Mouse (Mus musculus): ENCODE measurements around the gene Cmah.

Gene Cmah

DNA sequence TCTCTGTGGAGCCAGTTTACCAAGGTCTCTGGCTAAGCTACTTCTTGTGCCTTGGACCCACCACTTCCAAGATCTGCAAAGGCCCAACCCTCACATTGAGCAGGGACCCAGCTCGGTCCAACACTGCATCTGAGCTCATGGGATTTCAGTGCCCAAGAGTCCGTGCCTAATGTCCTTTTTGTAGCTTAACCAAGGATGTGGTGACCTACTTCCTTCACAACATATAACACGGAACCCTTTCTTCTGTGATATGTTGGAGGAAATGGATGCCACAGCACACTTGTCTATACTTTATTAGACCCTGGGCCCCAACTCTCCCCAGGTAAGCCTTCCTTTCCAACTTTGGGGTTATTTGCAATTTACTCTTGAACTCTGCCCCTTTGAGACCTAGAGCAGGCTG, 186.5 kb downstream of the Cmah start:
- DNase-seq (ENCODE audit: extremely low read depth, low read depth), result no peak

DNA sequence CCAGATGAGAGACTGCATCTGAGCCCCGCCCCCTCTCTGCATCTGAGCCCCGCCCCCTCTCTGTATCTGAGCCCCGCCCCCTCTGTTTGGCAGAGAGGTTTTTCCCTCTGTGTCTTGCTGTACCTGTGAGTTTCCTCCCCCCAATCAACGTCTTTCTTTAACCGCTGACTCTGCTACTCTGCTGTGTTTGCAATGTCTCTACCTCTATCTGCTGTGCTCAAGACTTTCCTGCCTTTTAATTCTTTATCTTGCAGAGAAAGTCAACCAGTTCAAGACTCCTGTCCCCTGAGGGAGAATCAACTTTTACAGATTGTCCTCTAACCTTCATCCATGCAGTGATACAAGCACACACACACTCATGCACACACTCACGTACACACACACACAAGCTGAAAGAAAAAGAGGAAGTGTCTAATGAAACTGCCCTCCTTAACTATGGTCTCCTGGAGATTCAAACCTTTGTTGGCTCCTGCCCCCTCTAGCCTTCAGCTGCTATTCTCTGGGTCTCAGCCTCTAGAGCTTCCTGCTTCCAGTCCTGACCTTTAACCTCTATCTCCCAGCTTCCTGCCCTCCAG, 188.0 kb downstream of the Cmah start:
- peak; percentile 60 for DNase-seq (ENCODE audit: extremely low read depth, low read depth)

DNA sequence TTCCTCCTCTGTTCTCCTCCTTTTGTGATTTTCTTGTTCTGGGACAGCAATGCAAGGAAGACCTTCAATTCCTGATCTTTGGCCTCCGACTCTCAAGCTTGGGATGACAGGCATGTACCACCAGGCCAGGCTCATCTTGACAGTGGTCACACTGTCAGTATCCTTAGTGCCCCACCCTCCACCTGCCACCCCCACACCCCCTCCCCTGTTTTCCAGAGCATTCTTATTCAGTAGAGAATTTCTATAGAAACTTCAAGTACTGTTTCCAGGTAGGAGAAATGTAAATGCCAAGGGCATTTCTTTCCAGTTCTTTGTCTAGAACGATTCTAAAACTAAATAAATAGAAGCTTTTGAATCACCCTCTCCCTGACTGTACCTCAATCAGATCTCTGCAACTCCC, 190.6 kb downstream of the Cmah start:
- no peak for DNase-seq (ENCODE audit: extremely low read depth, low read depth)

DNA sequence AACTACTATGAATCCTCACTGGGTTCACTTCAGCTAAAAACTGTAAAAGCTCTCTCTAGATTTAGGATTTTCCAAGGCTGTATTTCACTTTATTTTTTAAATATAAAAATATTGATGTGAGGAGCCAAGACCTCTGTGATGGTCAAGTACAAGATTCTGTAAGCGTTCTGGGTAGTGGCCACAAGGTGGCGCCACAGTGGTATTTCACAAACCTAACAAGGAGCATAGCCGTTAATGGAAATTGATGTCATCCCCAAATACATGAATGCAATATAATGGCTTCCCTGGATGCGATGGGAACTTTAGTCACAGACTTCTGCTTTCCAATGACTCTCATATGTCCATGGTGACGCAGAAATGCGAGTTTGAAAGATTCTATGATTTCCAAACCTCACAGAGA, 191.7 kb downstream of the Cmah start:
- no peak for DNase-seq (ENCODE audit: extremely low read depth, low read depth)

DNA sequence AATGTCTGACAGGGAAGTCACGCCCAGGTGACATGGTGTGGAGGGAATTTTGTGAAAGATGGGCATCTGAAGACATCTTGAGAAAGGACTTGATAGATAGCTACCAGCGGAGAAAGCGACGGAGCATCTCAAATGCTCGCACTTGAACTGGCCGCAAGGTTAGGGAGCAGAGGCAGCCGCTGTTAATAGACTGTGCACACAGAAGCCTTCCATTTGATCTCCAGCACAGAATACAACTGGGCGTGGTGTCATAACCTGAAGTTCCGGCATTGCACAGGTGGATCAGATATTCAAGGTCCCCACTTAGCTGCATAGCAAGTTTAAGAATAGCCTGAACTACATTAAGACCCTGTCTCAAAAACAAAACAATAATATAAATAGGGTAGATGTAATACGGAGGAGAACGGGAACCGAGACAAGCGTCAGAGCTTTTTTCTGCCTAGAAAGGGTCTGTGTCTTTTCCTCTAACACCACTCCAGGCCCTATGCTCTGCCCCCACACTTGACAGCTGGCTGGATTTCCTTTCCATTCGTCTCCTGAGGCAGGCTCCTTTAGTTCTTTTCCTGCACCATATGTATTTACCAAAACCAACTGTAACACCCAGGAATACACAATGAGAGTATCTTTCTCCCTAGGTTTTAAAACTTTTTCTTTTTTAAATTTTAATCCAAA, 192.9 kb downstream of the Cmah start:
- DNase-seq (ENCODE audit: extremely low read depth, low read depth), result no peak

DNA sequence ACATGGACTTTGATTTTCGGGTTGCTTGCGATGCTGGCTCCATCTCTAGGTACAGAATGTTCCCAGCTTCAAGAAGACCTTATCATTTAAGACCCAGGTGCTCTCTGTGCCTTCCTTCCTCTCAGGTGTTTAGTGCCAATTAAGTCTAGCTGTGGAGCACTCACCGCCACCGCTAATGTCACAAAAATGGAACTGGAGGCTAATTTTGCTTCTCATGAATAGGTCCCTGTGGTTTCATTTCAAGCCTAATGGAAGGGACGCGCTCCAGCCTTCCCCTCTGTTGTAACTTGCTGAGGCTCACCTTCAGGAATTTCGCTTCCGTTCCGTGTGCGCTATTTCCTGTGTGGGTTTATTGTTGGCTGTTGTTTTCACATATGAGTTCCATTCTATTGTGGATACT, 193.6 kb downstream of the Cmah start:
- DNase-seq (ENCODE audit: extremely low read depth, low read depth), result no peak

DNA sequence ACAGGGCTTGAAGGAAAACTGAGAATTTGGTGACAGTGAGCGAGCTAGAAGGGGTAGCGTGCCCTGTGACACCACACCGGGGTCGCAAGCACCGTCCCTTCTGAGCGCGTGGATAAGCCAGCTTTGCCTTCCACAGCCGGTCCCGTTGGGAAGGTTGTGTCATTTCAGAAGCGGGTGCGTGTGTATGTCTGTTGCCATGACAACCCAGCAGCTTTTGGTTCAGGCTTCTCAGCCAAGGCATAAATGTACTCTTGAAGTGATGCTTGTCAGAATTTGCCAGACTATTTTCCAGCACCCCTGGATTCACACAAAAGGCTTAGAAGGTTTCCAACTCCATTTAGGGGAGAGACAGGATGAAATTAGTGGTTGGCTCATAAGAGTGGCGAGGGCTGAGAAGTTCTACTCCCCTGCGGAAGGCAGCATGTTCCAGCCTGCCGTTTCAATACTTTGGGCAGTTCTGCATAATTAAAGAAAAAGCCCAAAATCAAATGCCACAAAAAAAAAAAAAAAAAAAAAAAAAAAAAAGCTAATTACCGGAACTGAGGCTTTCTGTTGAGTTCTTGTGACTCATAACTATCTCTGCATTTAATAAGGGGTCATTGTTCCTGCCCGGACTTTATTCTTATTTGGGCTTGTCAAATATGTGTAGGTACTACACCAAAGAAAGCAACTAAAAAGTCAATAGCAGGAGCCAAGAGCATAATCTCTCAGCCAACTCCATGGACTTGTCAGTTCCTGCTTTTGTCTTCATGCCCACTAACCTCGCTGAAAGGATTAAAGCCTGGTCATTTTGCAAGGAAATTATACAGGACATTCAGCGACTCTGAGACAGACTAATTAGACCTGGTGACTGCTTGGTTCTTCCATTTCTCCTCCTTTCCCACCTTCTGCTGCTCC, 194.5 kb downstream of the Cmah start:
- DNase-seq (ENCODE audit: extremely low read depth, low read depth), result no peak

DNA sequence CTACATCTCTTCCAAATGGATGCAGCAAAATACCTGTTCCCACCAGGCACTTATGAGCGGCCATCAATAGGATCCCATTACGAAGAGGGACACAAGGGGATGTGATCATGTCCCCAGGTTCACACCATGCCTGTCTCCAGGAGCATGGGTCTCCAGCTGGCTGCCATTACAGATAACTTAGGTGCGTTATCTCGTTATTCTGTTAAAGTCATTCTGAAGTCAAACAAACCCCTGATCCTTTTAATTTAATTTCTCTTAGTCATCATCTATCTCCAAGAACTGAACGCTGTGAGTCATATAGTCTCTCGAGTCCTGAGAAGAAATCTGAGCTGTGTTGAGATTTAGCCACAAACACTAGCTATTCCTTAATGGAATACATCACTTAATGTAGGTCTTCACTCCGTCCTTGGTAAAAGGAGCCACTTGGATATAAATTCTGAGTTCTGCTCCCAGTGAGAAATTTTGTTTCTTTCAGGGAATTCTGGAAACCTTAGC, 195.2 kb downstream of the Cmah start:
- no peak for DNase-seq (ENCODE audit: extremely low read depth, low read depth)

DNA sequence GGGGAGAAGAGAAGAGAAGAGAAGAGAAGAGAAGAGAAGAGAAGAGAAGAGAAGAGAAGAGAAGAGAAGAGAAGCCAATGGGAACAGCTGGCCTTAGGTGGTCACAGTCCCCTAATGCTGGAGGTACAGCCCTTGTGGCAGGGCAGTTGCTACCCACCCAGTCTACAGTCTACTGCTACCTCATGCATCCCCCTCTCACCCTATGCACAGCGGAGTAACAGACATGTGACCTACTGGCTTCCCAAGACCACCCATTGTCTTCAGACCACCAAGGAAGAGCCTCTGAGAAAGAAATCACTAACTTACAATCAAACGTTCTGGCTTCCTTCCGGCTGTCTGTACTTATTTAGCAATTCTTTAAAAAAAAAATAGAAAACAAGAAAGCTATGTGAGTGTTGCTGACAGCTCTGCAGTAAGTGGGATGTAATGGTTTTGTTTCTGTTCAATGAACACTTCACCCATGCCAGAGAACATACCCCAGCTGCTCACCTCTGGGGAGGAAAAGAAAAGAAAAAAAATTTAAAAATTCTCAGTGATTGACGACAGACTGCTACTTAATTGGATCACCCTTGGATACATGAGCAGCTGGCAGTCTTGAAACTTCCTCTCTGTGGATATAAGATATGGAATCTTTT, 196.5 kb downstream of the Cmah start:
- no peak for DNase-seq (ENCODE audit: extremely low read depth, low read depth)

DNA sequence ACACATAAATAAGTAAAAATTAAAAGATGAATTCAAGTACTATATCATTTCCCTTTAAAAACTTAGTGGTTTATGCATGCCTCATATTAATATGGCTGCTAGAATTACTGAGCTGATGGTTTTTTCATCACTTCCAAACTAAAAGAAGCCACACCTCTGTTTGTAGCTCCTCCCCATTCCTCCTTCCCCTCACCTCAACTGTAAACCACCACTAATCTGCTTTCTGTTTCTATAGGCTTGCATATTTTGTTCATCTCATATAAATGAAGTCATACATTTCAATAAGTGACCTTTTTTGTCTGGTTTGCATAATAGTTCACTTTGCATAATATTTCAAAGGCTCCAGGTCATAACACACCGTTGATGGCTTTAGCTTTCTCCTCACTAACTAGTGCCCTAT, 197.3 kb downstream of the Cmah start:
- DNase-seq (ENCODE audit: extremely low read depth, low read depth), result no peak

DNA sequence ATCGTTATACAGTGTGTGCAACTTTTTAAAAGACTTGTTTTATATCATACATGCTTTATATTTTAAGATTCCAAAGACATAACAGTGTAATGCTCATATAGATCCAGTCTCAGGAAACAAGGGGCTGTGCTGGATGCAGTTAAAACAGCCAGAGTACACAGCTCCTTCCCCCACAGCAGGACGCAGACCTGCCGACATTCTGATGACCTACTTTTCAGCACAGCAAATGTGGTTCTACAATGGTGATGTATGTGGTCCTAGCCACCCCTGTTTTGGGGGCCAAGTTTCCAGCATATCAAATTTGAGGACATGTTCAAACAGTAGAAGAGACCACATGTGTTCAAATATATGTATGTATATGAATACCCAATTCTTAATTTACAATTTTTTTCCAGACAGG, 198.3 kb downstream of the Cmah start:
- no peak for DNase-seq (ENCODE audit: extremely low read depth, low read depth)

DNA sequence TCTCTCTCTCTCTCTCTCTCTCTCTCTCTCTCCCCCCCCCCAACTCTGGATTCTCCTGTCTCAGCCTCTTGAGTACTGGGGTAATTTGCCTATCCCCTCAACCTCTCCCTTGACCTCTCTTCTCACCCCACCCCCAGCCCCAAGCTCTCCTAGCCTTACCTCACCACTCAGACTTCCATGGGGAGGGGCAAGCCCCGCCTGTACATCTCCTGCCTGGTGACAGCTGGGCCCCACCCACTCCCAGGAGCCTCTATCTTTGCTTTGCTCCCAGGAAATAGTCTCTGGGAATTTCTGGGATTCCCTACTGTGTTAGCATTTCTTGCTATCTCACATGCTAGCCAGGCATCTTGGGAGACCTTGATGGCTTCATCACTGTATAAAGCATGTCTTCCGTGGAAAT, 199.7 kb downstream of the Cmah start:
- DNase-seq (ENCODE audit: extremely low read depth, low read depth), result no peak

Data from MEL-GATA-1-ER (cell line).